Mouse (Mus musculus): ENCODE measurements around the gene Igf1r.

Gene Igf1r

DNA sequence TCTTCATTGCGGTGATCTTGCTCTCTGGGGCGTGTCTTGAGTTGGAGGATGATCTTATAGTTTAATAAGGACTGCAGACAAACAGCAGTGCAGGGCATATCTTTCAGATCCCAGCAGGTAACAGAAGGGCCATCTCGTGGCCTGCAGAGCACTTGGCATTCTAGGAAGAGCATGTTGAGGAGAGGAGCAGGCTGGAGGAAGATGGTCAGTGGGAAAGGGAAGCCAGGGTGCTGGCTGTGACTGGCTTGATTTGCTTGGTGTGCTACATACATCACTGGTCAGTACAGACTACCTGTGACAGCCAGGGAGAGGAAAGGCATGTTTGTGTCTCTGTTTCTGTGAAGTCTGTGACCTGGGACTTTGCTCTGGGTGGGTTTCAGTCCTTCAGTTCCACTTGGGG lies 122.8 kb downstream of the Igf1r start:
- DNase-seq (ENCODE audit: extremely low read depth, low read depth, low spot score), result no peak

DNA sequence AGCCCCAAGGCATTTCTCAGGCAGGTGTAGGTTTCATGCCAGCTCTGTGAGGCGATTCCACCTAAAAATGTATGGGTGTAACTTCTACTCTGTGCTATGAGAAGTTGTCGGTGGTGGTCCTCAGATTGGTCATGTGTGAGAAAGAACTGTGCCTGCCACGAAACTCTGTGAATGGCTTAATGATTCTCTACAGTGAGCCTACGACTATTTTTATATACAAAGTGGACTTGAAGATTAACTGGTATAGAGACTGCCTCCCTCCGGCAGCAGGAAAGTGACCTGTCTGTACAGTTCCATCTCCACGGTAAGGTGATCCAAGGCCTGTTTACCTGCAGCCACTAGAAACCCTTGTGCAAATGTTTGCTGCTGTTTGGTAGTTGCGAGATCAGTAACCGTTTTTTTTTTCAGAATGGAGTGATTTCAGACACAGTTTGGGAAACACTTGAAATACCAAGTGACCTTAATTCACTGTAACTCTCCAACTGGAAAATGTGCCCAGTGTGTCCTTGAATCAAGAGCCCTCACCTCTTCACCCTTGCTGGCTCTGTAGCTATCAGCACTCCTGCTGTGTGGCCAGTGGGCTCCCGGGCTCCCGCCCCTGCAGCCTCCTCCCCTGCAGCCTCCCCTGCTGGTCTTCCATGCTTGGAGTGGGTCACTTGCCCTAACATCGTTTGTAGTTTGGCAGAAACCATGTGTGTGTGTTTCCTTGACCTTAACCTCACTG lies 127.7 kb downstream of the Igf1r start:
- DNase-seq (ENCODE audit: extremely low read depth, low read depth, low spot score), result no peak

DNA sequence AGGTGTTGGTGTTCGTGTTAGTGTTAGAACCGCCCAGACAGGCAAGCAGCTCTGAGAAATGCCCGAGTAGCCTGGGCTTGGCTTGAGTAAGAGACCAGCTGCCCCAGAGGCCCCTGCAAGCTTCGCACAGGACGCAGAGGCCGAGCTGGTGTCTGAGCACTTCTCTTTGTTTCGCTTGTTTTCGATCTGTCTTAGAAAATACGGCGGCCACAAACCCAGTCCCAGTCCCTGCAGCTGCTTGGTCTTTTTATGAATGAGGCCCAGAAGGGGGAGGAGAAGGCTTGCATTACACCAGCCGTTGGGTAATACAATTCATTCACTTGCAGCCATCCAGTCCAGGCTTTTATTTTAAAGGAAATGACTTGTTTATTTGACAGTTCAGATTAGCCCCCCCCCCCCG lies 132.7 kb downstream of the Igf1r start:
- no peak for DNase-seq (ENCODE audit: extremely low read depth, low read depth, low spot score)

- DNase-seq (ENCODE audit: extremely low read depth, low read depth, low spot score), result no peak
These were observed 133.3 kb downstream of the Igf1r start for GRCm38 (mm10) chr7:68085870-68086341.

DNA sequence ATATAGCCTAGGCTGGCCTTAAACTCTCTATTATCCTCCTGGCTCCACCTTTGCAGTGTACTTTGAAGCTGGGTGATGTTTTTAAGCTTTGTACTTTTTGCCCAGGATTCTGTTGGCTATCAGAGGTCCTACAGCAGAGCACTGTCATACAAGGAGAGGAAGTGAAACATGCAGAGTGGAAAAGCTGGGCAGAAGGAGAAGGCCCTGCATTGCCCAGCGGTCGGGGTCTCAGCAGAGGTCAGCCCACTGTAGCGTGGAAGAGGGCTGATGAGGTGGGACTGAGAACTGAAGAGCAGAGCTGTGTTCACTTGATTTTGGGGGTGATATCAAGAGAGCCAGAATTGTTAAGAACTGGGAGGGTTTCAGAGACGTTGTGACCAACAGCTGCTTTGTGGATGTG lies 134.9 kb downstream of the Igf1r start:
- DNase-seq (ENCODE audit: extremely low read depth, low read depth, low spot score), result no peak

DNA sequence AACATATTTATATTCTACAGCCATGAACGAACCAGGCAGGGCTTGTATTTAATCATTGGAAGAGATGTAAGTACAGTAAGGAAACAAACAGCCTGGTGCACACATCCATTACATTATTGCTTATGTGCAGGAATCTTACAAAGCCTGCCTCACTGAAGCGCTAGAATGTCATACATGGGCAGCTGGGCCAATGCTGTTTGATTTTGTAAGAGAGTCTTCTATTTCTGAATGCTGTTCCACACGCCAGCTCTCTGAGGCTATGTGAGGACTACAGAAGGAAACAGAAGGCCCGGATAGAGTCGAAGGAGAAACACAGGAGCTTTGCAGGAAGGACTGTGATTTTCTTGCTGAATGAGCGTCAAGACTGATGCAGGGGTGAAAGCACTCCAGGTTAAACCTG lies 136.2 kb downstream of the Igf1r start:
- no peak for DNase-seq (ENCODE audit: extremely low read depth, low read depth, low spot score)

GRCm38 (mm10) chr7:68089725-68090124 lies 137.1 kb downstream of the Igf1r start:
- DNase-seq (ENCODE audit: extremely low read depth, low read depth, low spot score), result no peak

GRCm38 (mm10) chr7:68090576-68090975 lies 137.9 kb downstream of the Igf1r start:
- DNase-seq (ENCODE audit: extremely low read depth, low read depth, low spot score), result no peak

DNA sequence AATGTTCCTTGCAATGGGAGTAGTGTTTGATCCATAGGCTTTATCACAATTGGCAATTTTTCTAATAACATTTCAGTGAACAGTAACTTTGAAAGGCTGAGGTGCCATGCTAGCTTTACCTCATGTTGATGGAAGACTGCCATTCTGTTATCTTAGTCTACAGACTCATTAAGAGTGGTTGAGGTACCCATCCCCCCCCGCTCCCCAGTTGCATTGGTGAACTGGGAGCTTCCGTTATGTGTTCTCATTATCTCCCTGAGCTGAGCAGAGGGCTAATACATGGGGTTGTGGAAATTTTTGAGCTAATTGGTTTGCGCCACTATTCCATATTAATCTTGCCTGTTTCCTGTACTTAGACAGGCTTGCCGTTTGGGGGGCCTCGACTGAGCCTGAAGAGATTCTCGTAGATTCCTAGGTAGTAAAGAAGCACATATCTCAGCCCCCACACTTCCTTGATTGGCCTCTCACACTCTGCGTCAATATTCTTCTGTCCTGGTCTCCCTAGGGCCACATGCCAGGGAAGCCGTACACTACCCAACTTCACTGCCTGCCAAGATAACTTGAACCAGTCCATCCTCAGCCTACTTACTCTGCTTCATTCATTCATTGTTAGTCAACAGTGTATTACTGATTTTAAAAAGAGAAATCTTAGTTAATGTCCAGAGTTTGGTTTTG lies 139.8 kb downstream of the Igf1r start:
- DNase-seq (ENCODE audit: extremely low read depth, low read depth, low spot score), result no peak

DNA sequence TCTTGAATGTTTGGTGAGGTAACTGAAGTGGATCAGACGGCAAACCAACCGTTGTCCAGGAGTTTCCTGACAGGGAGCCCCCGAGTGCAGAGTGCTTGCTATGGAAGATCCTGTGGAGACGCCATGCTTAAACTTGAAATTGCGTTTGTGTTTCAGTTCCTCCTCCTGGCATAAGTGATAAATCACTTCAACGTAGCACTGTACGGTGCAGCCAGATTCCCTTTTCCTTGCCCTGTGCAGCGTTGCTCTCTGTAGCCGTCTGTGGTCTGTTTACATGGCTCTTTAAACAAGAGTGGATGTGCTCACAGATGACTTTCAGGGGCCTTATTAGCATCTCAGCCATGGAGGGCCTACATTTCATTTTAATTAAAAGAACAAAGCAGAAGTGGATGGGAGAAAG lies 141.2 kb downstream of the Igf1r start:
- no peak for DNase-seq (ENCODE audit: extremely low read depth, low read depth, low spot score)

DNA sequence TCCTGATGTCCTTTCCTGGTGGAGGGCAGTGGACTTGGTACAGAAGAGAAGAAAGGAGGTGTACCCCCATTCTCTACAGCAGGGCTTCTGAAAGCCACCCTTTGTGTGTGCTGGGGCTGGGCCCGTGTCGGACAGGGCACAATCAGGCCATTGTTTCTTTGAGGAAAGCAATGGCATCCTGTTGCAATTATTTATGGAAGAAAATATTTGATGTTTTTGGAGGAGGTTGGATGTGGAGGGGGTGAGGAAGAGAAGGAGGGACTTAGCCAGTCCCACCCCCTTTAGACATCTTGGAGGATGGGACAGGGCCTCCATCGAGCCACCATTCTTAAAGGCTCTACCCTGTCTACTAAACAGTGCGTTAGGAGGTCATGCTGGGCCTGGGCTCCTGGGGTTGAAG lies 142.9 kb downstream of the Igf1r start:
- no peak for DNase-seq (ENCODE audit: extremely low read depth, low read depth, low spot score)

- DNase-seq (ENCODE audit: extremely low read depth, low read depth, low spot score), result no peak
These were observed 143.8 kb downstream of the Igf1r start for GRCm38 (mm10) chr7:68096411-68096810.

GRCm38 (mm10) chr7:68097081-68097836 lies 144.6 kb downstream of the Igf1r start:
- no peak for DNase-seq (ENCODE audit: extremely low read depth, low read depth, low spot score)

DNA sequence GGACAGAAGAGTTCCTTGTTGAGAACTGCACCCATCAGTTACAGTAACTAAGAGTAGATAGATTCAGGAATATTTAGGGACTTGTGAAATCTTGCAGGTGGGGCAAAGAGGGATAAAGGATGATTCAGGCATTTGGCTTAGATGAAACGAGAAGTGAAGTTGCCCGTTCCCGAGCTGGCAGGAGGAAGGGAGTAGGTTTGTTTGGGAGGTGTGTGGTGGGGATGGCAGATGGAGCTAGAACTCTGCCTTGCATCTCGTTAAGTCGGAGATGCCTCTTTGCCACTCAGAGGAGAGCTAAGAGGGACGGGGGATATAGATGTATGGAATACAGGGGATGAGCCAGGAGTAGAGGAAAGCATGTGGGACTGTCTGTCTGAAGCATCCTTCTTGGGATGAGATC lies 145.5 kb downstream of the Igf1r start:
- no peak for DNase-seq (ENCODE audit: extremely low read depth, low read depth, low spot score)

- DNase-seq (ENCODE audit: extremely low read depth, low read depth, low spot score), result no peak
These were observed 147.8 kb downstream of the Igf1r start for GRCm38 (mm10) chr7:68100388-68100787.

DNA sequence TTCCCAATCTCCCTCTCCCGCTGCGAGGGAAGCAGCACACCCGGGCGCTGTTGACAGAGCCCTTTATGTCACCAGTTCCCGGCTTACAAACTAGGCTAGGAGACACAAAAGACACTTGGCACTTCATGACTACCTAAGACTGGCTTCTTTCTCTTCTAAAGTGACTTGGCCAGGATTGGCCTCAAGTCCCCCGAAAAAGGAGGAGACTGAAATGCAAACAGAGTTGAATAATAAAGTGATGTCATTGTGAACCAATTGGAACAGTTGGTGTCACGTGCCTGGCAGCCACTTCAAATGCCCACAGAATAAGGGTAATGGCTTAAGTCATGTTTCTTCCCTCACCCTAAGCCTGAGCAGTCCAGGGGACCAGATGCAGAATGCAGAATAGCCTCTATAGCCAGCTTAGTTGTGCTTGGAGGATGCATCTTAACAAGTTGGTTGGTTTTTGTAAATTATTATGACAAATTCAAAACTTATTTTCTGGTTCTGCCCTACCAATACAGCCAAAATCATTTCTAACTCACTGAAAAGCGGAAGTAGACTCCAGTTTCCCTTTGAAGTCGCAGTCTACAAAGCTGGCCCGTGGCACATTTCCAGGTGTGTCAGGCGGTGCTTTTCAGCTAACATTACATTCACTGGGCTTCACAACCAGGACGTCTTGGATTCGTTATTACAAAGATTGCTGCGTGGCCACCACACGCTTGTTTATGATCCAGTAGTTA lies 150.0 kb downstream of the Igf1r start:
- no peak for DNase-seq (ENCODE audit: extremely low read depth, low read depth, low spot score)

- no peak for DNase-seq (ENCODE audit: extremely low read depth, low read depth, low spot score)
These were observed 150.5 kb downstream of the Igf1r start for GRCm38 (mm10) chr7:68103178-68103530.

- no peak for DNase-seq (ENCODE audit: extremely low read depth, low read depth, low spot score)
These were observed 158.9 kb downstream of the Igf1r start for GRCm38 (mm10) chr7:68111532-68111931.

GRCm38 (mm10) chr7:68112582-68112981 lies 160.0 kb downstream of the Igf1r start:
- no peak for DNase-seq (ENCODE audit: extremely low read depth, low read depth, low spot score)

DNA sequence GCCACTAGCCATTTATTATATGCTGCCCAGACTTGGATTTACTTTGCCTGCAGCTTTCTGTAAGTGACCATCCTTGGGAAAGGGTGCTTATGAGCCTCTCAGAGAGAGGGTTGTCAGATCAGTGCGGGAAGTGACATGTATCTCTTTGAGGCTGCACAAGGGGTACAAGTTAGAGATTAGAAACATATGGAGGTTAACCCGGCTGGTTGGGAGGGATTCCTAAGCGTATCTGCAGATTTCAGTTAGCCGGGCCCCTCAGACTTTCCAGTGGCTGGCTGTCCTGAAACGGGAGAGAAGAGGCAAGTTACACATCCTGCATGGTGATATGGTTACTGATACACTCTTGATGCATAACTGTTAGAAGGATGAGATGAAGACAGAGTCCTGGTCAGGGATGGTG lies 161.7 kb downstream of the Igf1r start:
- DNase-seq (ENCODE audit: extremely low read depth, low read depth, low spot score), result no peak

DNA sequence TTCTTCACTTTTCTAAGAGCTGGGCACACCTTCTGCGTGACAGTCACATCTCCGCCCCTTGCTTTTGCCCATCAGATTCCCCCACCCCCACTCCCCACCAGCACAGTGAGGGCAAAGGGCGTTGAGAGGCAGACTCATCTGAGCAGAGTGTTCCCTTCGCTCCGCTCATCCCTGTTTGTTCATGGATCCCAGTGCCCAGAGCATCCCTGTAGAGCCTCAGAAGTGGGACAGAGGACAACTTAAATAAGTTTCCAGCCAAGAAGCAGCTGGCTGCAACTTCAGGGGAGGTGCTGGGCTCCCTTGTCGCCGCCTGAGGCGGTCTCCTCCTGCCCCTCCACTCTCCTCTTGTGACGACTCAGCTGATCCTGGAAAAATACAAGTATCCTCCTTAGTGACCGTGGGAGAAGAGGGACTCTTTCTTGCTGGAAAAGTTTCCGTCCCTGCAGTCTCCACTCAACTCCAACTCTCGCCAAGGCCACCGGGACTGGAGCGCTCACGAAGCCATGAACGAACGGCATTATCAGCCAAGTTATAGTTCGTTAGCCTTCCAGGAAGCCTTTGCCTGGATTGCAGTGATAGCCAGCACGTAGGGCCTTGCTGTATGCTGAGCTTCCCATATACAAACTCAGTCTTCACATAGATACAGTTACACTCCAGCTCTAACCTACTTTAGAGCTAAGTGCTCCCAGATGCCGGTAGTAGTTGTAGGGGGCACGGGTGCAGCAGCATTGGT lies 162.5 kb downstream of the Igf1r start:
- DNase-seq (ENCODE audit: extremely low read depth, low read depth, low spot score), result no peak
